In the genomic region with DNA sequence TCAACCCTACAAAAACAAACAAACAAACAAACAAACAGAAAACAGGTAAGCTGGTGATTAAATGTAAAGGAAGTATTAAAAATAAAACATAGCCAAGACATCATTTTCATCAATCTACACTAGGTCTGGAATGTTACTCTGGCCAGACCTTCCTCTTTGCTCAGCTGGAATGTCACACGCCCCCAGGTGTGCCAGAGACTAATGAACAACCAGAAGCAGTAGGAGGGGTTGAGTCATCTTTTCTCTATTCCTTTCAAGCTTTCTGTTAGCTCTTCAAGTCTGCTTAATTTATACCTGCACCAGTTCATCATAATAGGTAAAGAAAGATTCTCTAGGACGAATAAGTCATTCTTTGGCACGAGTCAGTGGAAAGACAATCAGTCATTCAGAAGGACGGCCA, we compare ENCODE assay signal across 8 mouse cellular contexts. TPM values are rescaled to one million over a fixed set of nuclear protein-coding genes. Genes with fewer than 3 reads are reported as not detected.
DNase-seq lines count a peak whose midpoint lies in the region; ATAC-seq and TF ChIP-seq lines count a peak whose summit lies in the region.

No protein-coding gene starts in this region.

- peak; percentile 37 for DNase-seq in heart, adult 11 months
- DNase-seq in heart, postnatal 4 days: no peak
- DNase-seq in liver, embryonic 13.5 days: no peak
- no peak for DNase-seq in frontal cortex, postnatal 14 days (ENCODE audit: low spot score in 2 of 2)
- no peak for DNase-seq in gastrocnemius, adult 8-10 months (ENCODE audit: low spot score in 2 of 2)
- DNase-seq in natural killer cell, adult 2 months (ENCODE audit: low spot score in 2 of 2): no peak

- no peak for ATAC-seq in forebrain, embryonic 12.5 days (ENCODE audit: low FRiP score)
- no peak for ATAC-seq in liver, embryonic 13.5 days (ENCODE audit: low read depth)

- no peaks in the 10 kb centered on the region for H3K9me3 ChIP-seq in forebrain, embryonic 12.5 days
- no peaks in the 10 kb centered on the region for H3K9me3 ChIP-seq in liver, embryonic 13.5 days (replicated peaks)

- peaks cover 47% of the 10 kb centered on the region for H3K79me2 ChIP-seq in C2C12 (ENCODE audit: control insufficient read depth, insufficient read depth)

- peaks cover 35% of the 10 kb centered on the region for H3K36me3 ChIP-seq in C2C12 (ENCODE audit: control insufficient read depth, insufficient read depth)
- peaks cover 13% of the 10 kb centered on the region for H3K36me3 ChIP-seq in forebrain, embryonic 12.5 days (replicated peaks)
- peaks cover 27% of the 10 kb centered on the region for H3K36me3 ChIP-seq in liver, embryonic 13.5 days

- H3K27me3 ChIP-seq in C2C12 (ENCODE audit: control insufficient read depth, insufficient read depth, insufficient read length): no peaks in the 10 kb centered on the region
- H3K27me3 ChIP-seq in forebrain, embryonic 12.5 days: no peaks in the 10 kb centered on the region
- no peaks in the 10 kb centered on the region for H3K27me3 ChIP-seq in liver, embryonic 13.5 days

- H3K4me1 ChIP-seq in forebrain, embryonic 12.5 days: peaks cover 15% of the 10 kb centered on the region
- peaks cover 37% of the 10 kb centered on the region for H3K4me1 ChIP-seq in liver, embryonic 13.5 days (replicated peaks)

- WGBS in forebrain, embryonic 12.5 days: 29% methylated on average over 4 of the region's 4 CpGs
- 14% methylated on average over 4 of the region's 4 CpGs for WGBS in liver, embryonic 13.5 days (ENCODE audit: insufficient replicate concordance)

- peak overlapping the region; percentile 97 for H3ac ChIP-seq in C2C12 (ENCODE audit: control insufficient read depth, insufficient read length, low read depth)

- TF ChIP-seq CTCF in C2C12 (IDR thresholded peaks at IDR 0.05; ENCODE audit: control insufficient read depth, insufficient read depth, insufficient read length): no peak

- peak overlapping the region; percentile 71 for H3K9ac ChIP-seq in forebrain, embryonic 12.5 days
- peak overlapping the region; percentile 91 for H3K9ac ChIP-seq in liver, embryonic 13.5 days

- H3K4me2 ChIP-seq in forebrain, embryonic 12.5 days: peak overlapping the region; percentile 84
- peak overlapping the region; percentile 83 for H3K4me2 ChIP-seq in liver, embryonic 13.5 days

- no peak overlapping the region for H3K27ac ChIP-seq in forebrain, embryonic 12.5 days
- peak overlapping the region; percentile 78 for H3K27ac ChIP-seq in liver, embryonic 13.5 days

- H3K79me3 ChIP-seq in C2C12 (ENCODE audit: low read depth): peaks cover 29% of the 10 kb centered on the region

- peak overlapping the region; percentile 90 for H3K4me3 ChIP-seq in C2C12 (ENCODE audit: insufficient read depth, poor library complexity, severe bottlenecking)
- H3K4me3 ChIP-seq in forebrain, embryonic 12.5 days (replicated peaks): peak overlapping the region; percentile 87
- H3K4me3 ChIP-seq in liver, embryonic 13.5 days (replicated peaks): peak overlapping the region; percentile 95

TF ChIP-seq in C2C12, 6 proteins besides CTCF, POLR2A, EP300 and RAD21:
- TF ChIP-seq MYOG (IDR thresholded peaks at IDR 0.05; ENCODE audit: control insufficient read depth, extremely low read depth, insufficient read length): no peak

RNA-seq across cellular contexts. Expression of gene Pdcd6, which starts 1.0 kb away (rescaled TPM):
- 10 to 100 TPM; 52.0 to 52.3 TPM for total RNA-seq in heart, postnatal 4 days (2021)
- polyA plus RNA-seq in C2C12 (2012; fragmentation: generic; extraction: Trizol): 98.2 TPM
- polyA plus RNA-seq in forebrain, embryonic 12.5 days (2016; fragmentation: Nextera tagmentation; extraction: Ambion mirVana): 105 and 114 TPM in 2 replicates
- polyA plus RNA-seq in liver, embryonic 13.5 days (2015; fragmentation: Nextera tagmentation; extraction: Ambion mirVana): 86.2 and 89.7 TPM in 2 replicates
- total RNA-seq in gastrocnemius, adult 8-10 months (2022): 10 to 100 TPM; 13.2 to 17.5 (median 16.4) TPM

RNA-seq across cellular contexts. Expression of gene Ahrr, which starts 24.3 kb away (rescaled TPM):
- 1 to 10 TPM; 1.6 to 1.8 TPM for total RNA-seq in heart, postnatal 4 days (2021)
- 2.0 TPM for polyA plus RNA-seq in C2C12 (2012; fragmentation: generic; extraction: Trizol)
- polyA plus RNA-seq in forebrain, embryonic 12.5 days (2016; fragmentation: Nextera tagmentation; extraction: Ambion mirVana): 1.4 and 2.0 TPM in 2 replicates
- 0.13 TPM in 1 of 2 replicates, not detected in the other for polyA plus RNA-seq in liver, embryonic 13.5 days (2015; fragmentation: Nextera tagmentation; extraction: Ambion mirVana)
- not detected for total RNA-seq in gastrocnemius, adult 8-10 months (2022)

RNA-seq across cellular contexts. Expression of gene Sdha, which starts 33.7 kb away (rescaled TPM):
- 1,000 to 10,000 TPM in 1 of 2 experiments, 100 to 1,000 TPM in 1; 966 to 1,001 TPM for total RNA-seq in heart, postnatal 4 days (2021)
- polyA plus RNA-seq in C2C12 (2012; fragmentation: generic; extraction: Trizol): 166 TPM
- 231 and 233 TPM in 2 replicates for polyA plus RNA-seq in forebrain, embryonic 12.5 days (2016; fragmentation: Nextera tagmentation; extraction: Ambion mirVana)
- 164 and 183 TPM in 2 replicates for polyA plus RNA-seq in liver, embryonic 13.5 days (2015; fragmentation: Nextera tagmentation; extraction: Ambion mirVana)
- 100 to 1,000 TPM; 555 to 618 (median 575) TPM for total RNA-seq in gastrocnemius, adult 8-10 months (2022)

RNA-seq across cellular contexts. Expression of gene Ccdc127, which starts 33.7 kb away (rescaled TPM):
- total RNA-seq in heart, postnatal 4 days (2021): 10 to 100 TPM; 42.1 to 42.3 TPM
- polyA plus RNA-seq in C2C12 (2012; fragmentation: generic; extraction: Trizol): 27.2 TPM
- 60.2 and 67.6 TPM in 2 replicates for polyA plus RNA-seq in forebrain, embryonic 12.5 days (2016; fragmentation: Nextera tagmentation; extraction: Ambion mirVana)
- polyA plus RNA-seq in liver, embryonic 13.5 days (2015; fragmentation: Nextera tagmentation; extraction: Ambion mirVana): 22.3 and 31.7 TPM in 2 replicates
- 10 to 100 TPM; 58.2 to 66.2 (median 64.0) TPM for total RNA-seq in gastrocnemius, adult 8-10 months (2022)

RNA-seq across cellular contexts. Expression of gene Lrrc14b, which starts 47.4 kb away (rescaled TPM):
- total RNA-seq in heart, postnatal 4 days (2021): 10 to 100 TPM; 19.9 to 22.5 TPM
- 0.01 TPM for polyA plus RNA-seq in C2C12 (2012; fragmentation: generic; extraction: Trizol)
- polyA plus RNA-seq in forebrain, embryonic 12.5 days (2016; fragmentation: Nextera tagmentation; extraction: Ambion mirVana): not detected in 2 replicates
- not detected in 2 replicates for polyA plus RNA-seq in liver, embryonic 13.5 days (2015; fragmentation: Nextera tagmentation; extraction: Ambion mirVana)
- total RNA-seq in gastrocnemius, adult 8-10 months (2022): 100 to 1,000 TPM in 1 of 4 experiments, 10 to 100 TPM in 3; 90.5 to 101 (median 96.3) TPM
